Mouse (Mus musculus) cortical plate, adult 2 months (tissue): Measurements from ENCODE around the gene Atp5g3.

Experiments
- CTCF ChIP-seq: fragments of 200-500 bp; IDR thresholded peaks from 2 replicates; pipeline ENCODE4 v1.5.1; 2011; ENCODE audit warnings: mild to moderate bottlenecking, control low read depth, low read length; ENCODE audit not compliant: insufficient read depth; ENCODE audit errors: extremely low read depth
- POLR2A ChIP-seq: fragments of 200-500 bp; IDR thresholded peaks from 2 replicates; pipeline ENCODE4 v1.6.1; 2011; ENCODE audit warnings: mild to moderate bottlenecking, low read length, control low read depth; ENCODE audit not compliant: insufficient read depth; ENCODE audit errors: extremely low read depth

DNA sequence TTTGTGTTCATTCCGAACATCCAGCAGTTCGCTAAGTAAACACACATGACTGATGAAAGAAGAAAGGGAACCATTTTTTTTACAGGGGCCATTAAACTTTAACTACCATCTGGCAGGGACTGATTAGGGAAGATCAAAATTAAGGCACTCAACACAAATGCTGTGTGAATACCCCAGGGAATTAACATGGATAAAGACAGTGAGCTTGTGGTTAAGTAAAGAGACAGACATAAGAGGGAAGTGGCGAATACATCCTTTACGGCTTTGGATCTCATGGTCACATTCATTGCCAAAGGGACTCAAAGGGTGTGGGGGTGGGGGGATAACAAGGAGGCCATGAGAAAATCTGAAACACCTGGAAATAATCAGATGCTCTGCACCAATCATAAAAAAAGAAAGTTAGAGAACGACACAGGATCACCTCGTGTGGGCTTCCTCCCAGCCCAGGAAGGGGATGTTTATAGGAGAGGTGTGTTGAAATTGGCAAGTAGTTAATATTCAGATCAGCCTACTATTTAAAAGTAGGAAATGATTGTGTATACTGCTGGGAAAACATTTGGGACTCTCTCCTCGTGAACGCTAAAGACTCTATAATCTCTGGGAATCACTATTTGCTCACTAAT lies 41.6 kb upstream of the Atp5g3 start:
- TF ChIP-seq CTCF (no peak), POLR2A (no peak)
